Mouse (Mus musculus): ENCODE measurements around the gene Olfr1388.
"Not testable (repeated sequence)": the region's sequence is repeated elsewhere in the genome, so short reads cannot be mapped to it uniquely, and the experiment has no call there.

The Olfr1388 gene

GRCm38 (mm10) chr11:49436411-49436810 lies at the start of gene Olfr1388:
TSS of gene Olfr1388 (plus strand) at chr11:49436624.
- DNase-seq = no peak

DNA sequence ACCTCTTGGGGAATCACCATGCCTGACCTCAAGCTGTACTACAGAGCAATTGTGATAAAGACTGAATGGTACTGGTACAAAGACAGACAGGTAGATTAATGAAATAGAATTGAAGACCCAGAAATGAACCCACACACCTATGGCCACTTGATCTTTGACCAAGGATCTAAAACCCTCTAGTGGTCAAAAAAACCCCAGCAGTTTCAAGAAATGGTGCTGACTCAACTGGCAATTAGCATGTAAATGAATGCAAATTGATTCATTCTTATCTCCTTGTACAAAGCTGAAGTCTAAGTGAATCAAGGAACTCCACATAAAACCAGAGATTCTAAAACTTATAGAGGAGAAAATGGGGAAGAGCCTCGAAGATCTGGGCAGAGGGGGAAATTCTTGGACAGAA lies 43.7 kb upstream of the Olfr1388 start:
- not testable (repeated sequence) for DNase-seq

GRCm38 (mm10) chr11:49406784-49407183 lies 29.6 kb upstream of the Olfr1388 start:
- DNase-seq = no peak

GRCm38 (mm10) chr11:49410540-49410939 lies 25.9 kb upstream of the Olfr1388 start:
- no peak for DNase-seq

- DNase-seq = no peak
These were observed 13.7 kb upstream of the Olfr1388 start, which contains the start of gene Olfr1389 for GRCm38 (mm10) chr11:49422767-49423166. TSS of gene Olfr1389 (plus strand) at chr11:49423067.

DNA sequence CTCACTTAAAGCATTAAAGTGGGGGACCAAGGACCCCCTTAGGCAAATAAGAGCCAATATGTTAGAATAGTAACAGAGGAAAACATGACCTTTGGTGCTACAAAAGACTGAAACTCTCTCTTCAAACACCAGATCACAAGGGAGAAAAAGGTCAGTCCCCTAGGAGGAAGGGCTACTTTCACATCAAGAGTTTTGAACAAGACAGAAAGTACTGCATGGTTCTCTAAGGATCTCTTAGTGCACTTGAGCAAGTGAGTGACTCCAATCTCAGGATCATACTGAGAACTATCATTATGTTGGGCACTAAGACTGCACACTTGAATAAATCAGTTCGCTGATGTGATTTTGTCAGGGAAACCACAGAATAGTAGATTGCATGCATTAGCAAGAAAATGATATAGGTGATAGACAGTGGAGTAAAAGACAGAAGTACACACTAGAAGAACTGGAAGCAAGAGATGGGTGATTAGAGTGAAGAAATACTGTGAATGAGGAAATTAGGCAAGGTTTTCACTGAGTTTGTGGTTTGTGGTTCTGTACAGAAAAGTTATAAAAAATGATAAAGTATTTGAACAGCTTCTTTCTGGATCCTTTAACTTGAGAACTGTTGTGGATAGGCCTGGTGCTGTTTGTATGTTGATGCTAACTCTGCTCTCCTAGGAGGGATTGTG lies 11.0 kb upstream of the Olfr1388 start:
- DNase-seq = no peak

DNA sequence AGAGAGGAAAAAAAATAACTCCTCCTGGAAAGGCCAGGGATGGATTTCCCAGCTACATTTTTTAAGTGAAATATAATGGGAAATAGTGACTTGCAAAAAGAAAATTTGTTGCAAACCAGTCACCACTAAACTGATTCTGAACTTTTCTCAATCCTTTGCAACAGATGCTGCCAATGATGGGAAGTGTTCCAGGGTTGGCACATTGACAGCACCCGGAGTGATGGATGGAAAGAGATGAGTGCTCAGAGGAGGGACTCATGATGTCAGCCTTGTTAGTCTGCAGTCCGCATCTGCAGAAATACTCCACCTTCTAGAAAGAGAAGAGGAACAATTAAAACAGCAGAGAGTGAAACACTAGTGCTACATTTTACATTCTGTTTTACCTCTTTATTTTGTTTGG lies 6.8 kb upstream of the Olfr1388 start:
- no peak for DNase-seq

- no peak for DNase-seq
These were observed 18.6 kb downstream of the Olfr1388 start, which contains the start of gene Olfr1387 for GRCm38 (mm10) chr11:49455043-49455442. TSS of gene Olfr1387 (plus strand) at chr11:49455343.

GRCm38 (mm10) chr11:49464746-49465145 lies 28.3 kb downstream of the Olfr1388 start, which contains the start of gene Olfr1386:
TSS of gene Olfr1386 (plus strand) at chr11:49465046.
- not testable (repeated sequence) for DNase-seq

DNA sequence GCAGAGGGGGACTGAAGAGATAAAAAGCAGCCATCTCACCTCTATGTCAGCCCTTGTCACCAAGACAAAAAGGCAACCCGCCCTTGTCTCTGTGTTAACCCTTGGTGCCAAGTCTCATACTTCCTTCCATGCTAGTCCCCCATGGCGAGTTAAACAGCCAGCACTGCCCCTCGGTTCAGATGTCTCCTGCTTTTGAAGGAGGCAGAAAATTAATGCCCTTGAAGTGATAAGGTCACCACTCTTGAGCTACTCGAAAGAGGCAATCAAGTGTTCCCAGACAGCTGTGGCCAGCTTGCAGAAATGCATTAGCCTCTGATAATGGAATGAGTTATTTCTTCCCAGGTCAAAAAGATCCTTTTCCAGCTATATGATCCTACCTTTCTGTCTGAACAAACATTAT lies 49.5 kb downstream of the Olfr1388 start:
- DNase-seq = no peak

DNA sequence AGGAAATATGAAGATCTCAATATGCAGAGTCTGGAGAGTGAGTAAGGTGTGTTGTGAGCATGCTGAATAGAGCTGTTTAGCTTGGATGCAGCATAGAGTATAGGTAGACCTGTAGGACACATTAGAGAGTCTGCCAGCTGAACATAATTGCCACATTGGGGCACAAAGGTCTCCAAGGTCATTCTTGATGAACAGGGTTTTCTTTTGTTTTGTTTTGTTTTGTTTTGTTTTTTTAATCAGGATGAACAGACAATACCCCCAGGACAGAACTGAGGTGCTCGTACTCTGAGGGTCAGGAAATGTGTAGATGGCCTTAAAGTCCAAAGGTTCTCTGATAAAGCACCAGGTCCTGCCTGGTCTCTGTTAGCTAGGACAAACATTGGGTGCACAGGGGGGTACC lies 52.3 kb downstream of the Olfr1388 start, which contains the start of gene Olfr1385:
TSS of gene Olfr1385 (plus strand) at position 301 of the 400 bp plus-strand sequence.
- DNase-seq = not testable (repeated sequence)
